Mouse (Mus musculus): ENCODE measurements around the gene Hcn2.

The Hcn2 gene

DNA sequence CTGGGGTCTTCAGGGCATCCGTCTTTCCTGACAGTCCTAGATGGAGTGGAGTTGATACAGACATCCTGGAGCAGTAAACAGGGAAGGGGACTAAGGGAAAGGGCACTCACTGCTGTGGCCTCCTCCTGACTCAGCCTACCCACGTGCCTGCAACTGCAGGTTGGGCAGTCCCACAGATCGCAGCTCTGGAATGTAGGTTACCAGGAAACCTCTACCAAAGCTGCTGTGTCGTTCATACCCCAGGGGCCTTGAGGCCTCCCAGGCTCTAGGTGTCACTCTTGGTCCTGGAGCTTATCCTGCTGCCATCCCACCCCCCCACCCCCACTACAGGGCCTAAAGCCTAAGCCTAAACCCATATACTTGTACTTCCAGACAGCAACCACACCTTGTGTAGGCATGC, 8.7 kb upstream of the Hcn2 start:
- in situ Hi-C loops (cut with MboI; ENCODE audit: low sequenced_read_pairs), result no loop called here

DNA sequence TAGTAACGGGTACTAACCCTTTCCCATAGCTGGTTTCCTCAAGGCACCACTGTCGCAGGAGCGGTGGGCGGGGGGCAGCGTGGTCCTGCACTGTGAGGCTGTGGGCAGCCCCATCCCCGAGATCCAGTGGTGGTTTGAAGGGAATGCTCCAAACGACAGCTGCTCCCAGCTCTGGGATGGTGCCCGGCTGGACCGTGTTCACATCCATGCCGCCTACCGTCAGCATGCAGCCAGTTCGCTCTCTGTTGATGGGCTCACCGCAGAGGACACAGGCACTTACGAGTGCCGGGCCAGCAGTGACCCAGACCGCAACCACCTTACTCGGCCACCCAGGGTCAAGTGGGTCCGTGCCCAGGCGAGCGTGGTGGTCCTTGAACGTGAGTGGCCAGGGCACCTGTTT, 7.8 kb upstream of the Hcn2 start:
- in situ Hi-C loops (cut with MboI; ENCODE audit: low sequenced_read_pairs), result no loop called here

DNA sequence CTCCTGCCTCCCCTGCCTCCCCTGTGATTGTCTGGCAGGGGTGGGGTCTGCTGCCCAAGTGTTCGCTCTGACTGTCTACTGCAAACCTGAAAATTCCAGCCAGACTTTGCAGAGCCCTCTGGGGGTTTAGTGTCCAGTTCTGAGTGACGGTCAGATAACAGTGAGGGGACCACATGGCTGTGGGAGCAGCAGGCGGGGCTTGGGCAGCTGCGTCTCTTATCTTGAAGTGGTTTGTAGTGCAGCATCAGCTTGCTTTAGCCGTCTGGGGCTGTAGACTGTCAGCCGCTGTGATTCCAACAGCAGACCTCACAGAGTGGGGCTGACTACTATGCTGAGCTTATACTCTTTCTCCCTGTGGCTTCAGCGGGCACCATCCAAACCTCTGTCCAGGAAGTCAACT, 7.1 kb upstream of the Hcn2 start:
- in situ Hi-C loops (cut with MboI; ENCODE audit: low sequenced_read_pairs), result no loop called here

DNA sequence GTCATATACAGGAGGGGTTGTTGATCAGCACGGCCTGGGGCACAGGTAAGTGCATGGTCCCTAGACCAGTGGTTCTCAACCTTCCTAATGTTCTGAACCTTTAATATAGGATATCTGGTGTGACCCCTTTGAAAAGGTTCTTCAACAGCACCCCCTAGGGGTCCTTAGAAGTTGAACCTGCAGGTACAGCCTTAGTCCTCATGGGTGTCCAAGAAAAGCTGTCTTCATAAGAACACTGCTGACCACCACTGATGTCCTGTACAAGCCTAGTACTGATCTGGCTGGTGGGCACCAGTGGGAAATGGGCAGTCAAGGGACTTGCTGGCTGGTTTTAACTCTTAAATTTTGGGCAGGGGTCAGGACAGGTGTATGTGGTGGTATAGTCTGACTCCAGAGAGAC, 4.4 kb upstream of the Hcn2 start:
- in situ Hi-C loops (cut with MboI; ENCODE audit: low sequenced_read_pairs), result no loop called here

DNA sequence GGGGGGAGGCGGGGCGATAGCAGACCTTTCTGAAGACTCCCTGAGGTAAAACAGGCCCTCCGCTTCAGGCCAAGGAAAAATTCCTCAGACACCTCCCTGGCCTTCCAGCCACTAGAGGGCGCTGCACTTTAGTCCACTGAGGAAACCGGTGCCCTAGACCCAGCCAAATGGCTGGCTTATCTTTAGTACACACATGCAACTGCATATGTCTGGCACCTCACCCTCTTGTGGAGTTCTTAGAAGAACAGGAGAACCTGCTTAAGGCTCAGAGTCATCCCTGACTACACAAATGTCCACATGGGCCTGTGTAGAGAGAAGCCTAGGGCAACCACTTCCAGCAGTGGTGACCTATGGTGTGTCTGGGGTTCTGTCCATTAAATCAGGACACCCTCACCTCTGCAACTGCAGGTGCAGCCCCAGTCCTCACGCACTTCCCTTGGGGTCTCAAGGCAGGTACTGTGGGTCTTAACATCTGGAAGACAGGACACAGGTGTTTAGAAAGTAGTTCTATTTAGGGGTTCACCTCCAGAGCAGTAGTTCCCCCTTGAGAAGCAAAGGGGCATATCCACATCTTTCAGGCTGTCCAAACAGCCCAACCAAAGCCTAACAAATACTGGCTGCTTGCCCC, 3.8 kb upstream of the Hcn2 start:
- in situ Hi-C loops (cut with MboI; ENCODE audit: low sequenced_read_pairs), result no loop called here

DNA sequence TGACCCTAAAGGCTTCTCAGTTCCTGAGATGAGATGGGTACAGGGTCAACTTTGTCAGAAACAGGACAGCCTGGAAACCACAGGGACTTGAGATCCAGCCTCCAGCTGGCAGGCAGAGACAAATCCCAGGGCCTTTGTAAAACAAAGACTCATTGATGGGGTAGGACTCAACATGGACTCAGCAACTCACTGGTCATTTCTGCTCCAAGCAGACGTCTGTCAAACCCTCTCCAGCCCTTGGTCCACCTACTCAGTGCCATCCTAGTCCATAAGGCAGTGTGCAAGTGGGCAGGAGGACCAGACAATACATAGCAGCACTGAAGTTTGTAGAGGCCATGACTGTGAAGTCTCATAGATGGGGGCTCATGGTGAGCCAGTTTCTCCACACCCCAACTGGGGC, 3.3 kb upstream of the Hcn2 start:
- in situ Hi-C loops (cut with MboI; ENCODE audit: low sequenced_read_pairs), result no loop called here

DNA sequence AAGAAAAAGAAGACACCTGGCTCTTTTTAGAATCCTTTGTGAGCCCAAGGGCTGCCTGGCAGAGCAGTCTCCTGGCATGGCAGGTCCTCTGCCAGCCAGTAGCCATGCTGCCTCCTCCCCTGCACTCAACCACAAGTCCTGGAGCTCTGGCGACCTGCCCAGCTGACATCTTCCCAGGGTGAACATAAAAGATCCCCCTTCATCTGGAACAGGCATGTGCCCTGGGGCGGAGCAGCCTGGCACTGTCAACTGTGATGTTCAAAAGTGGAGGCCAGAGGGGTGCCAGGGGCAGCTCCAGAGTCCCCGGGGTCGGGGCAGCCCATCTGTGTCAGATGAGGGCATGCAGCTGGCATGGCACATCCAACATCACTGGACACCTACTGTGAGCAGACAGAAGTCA, 1.4 kb upstream of the Hcn2 start:
- in situ Hi-C loops (cut with MboI; ENCODE audit: low sequenced_read_pairs), result no loop called here

DNA sequence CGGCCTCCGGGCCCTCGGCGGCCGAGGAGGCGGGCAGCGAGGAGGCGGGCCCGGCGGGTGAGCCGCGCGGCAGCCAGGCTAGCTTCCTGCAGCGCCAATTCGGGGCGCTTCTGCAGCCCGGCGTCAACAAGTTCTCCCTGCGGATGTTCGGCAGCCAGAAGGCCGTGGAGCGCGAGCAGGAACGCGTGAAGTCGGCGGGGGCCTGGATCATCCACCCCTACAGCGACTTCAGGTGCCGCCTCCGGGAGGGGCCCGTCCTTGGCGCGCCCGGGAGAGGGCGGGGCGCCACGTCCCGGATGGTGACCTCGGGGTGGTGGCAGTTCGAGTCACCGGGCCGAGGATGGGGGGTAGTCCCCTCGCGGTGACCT, 538 bp downstream of the Hcn2 start:
- in situ Hi-C loops (cut with MboI; ENCODE audit: low sequenced_read_pairs), result no loop called here

DNA sequence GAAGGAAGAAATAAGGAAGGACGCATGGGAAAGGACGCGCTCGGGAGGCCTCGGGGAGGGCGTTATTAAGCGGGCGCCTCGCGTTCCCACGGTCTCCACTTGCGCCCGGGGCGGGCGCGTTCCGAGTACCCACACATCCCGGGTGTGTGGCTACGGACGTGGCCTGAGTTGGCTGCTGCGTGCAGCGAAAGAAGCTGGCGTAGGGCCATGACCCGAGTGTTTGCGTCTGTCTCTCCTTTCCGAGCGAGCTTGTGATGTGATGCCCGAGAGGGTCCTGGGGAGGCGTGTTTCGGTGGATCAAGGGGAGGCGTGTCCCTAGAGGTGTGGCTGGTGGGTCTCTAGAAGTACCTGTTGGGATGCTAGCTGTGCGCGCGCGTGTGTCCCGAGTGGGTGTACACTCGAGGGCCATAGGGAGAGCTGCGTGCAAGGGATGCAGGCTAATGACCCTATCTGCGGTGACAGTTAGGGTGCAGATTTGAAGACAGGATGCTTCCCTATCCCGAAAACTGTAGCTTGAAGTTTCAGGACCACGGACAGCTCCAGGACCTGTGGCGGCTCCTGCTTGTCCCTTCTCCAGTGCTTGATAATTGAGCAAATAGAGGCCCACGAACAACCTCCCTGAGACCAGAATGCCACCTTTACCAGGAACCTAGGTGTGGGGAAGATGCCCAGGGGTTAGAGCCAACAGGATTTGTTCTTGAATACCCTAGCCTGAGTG, 1.4 kb downstream of the Hcn2 start:
- in situ Hi-C loops (cut with MboI; ENCODE audit: low sequenced_read_pairs), result no loop called here

DNA sequence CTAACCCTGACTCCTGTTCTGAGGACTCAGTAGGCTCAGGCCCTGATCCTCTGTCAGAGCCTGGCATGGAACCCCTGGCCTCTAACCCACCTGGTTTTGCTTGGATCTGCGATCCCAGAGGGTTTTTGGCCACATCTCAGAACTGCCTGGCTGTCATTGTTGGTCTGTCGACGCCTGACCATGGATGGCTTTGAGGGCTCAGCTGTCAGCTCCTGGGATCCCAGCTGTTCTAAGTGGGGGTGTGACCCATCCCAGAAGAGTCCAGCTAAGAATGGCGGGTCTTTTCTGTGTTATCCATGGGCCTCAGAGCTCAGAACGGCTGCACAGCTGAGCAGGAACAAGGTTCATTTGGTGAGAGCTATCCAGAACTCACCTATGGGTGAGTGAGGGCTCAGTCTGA, 4.7 kb downstream of the Hcn2 start:
- in situ Hi-C loops (cut with MboI; ENCODE audit: low sequenced_read_pairs), result no loop called here

DNA sequence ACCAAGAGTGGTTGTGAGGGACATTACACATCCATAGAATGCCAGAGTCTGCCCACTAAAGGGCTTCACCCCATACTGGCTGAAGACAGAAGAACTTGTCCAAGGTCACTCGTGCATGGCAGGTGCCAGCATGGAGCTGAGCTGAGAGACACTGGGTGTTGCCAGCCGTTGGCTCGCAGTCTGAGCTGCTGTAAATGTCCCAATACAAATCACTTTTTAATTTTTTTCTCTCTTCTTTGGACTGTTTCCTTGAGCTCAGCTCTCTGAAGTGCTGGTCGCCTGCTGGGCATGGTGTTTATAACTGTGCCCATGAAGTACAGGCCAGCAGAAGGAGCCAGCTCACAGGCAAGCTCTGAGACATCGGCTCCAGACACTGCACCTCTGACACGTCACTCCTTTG, 6.6 kb downstream of the Hcn2 start:
- in situ Hi-C loops (cut with MboI; ENCODE audit: low sequenced_read_pairs), result no loop called here

DNA sequence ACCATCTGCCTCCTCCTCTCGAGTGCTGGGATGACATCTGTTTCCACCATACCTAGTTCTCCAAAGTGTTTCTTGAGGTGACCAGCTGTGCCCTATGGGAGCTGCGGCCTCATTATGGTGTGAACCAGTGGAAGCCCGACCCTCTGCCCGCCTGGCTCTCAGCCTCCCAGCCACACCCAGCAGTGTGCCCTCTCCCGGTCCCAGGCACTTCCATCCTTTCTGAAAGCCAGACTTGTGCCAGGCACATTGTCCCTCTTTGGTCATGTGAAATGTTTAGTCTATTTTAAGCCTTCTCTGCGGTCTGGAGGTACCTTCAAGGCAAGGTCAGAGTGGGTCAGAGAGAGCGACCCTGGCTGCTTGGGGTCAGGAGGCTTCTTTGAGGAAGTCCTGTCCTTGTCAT, 7.3 kb downstream of the Hcn2 start:
- in situ Hi-C loops (cut with MboI; ENCODE audit: low sequenced_read_pairs), result no loop called here

DNA sequence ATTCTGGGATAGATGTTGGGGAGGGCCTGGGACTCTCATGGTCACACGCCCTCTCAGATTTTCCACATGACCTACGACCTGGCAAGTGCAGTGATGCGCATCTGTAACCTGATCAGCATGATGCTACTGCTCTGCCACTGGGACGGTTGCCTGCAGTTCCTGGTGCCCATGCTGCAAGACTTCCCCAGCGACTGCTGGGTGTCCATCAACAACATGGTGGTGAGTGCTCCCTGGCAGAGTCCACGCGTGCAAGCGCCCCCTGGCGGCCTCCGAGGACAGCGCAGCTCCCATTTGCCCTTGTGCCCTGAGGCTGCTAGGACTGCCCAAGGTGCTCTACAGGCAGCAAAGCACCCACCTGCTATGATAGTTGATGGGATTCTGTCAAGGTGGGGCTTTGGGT, 9.7 kb downstream of the Hcn2 start:
- in situ Hi-C loops (cut with MboI; ENCODE audit: low sequenced_read_pairs), result no loop called here

DNA sequence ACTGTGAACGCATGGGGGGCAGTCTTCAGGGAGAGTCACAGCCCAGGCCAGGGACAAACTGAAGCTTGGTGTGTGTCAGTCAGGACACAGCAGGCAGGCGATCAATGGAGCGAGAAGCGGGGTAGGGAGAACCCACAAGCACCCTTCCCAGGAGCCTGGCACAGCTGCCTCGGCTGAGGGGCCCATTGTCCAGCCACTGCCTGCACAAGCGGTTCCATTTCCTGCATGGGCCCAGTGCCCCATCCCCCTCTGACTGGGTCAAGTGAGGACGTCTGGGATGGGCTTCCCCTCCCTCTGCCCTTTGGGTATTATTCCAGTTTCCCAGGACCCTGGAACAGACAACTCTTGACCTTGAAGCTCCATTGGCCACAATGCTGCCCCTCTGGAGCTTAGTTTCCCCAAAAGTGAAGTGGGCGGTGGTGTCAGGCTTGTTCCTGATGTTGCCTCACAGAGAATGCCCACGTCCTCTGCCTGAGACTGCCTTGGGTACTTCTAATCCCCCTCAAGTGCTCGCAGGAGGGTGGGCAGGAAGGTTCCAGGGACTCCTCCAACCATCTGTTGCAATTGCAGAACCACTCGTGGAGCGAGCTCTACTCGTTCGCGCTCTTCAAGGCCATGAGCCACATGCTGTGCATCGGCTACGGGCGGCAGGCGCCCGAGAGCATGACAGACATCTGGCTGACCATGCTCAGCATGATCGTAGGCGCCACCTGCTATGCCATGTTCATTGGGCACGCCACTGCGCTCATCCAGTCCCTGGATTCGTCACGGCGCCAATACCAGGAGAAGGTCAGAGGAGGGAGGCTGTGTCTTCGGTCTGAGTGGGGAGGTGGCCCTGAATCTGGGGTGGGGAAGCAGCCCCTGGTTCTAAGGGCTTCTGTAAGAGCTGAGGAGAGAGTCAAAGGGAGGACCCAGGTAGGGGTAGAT, 12.2 kb downstream of the Hcn2 start:
- in situ Hi-C loops (cut with MboI; ENCODE audit: low sequenced_read_pairs), result no loop called here

DNA sequence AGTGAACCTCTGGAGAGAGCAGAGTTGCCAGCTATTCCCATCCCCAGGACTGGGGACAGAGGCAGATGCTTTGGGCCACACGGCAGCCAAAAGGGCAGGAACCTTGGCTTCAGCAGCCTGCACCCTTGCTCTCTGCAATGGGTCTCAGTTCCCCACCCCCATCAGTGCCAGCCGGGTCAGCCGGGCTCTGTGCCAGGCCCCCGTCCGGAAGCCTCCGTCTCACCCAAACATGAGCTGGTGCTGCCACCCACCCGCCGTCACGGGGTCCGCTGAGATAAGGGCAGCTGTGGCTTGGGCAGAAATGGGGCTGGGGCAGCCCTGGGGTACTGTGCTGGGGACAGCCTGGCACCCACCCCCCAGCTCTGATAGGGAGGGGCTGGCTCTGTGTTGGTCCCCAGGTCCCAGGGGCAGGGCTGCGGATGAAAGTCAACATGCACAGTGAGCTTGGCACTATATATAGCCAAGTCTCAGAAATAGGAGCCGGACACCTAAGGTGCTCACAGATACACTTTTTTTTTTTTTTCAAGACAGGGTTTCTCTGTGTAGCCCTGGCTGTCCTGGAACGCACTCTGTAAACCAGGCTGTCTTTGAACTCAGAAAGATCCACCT, 13.0 kb downstream of the Hcn2 start:
- in situ Hi-C loops (cut with MboI; ENCODE audit: low sequenced_read_pairs), result no loop called here

DNA sequence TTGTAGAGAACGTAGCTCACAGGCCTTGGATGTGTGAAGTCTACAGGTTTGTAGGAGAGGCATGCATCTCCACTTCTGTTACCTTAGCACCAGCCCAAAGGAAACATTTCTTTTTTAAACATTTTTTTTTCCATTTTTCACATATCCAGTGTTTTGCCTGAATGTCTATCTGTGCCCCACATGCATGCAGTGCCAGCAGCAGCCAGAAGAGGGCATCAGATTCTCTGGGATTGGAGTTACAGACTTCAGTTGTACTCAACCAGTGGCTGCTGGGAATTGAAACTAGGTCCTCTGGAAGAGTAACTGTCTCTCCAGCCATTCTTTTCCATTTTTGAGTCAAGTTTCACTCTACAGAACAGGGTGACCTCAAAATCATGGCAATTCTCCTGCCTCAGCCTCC, 16.1 kb downstream of the Hcn2 start:
- in situ Hi-C loops (cut with MboI; ENCODE audit: low sequenced_read_pairs), result no loop called here

DNA sequence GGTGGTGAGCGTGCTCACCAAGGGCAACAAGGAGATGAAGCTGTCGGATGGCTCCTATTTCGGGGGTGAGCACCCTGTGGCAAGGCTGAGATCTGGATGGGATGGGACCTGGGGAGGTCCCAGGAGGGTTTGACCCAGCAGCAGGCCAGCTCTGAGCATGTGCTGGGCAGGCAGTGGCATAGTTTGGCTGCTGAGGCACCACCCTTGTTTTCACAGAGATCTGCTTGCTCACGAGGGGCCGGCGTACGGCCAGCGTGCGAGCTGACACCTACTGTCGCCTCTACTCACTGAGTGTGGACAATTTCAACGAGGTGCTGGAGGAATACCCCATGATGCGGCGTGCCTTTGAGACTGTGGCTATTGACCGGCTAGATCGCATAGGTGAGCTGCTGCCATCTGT, 17.4 kb downstream of the Hcn2 start:
- in situ Hi-C loops (cut with MboI; ENCODE audit: low sequenced_read_pairs), result no loop called here

DNA sequence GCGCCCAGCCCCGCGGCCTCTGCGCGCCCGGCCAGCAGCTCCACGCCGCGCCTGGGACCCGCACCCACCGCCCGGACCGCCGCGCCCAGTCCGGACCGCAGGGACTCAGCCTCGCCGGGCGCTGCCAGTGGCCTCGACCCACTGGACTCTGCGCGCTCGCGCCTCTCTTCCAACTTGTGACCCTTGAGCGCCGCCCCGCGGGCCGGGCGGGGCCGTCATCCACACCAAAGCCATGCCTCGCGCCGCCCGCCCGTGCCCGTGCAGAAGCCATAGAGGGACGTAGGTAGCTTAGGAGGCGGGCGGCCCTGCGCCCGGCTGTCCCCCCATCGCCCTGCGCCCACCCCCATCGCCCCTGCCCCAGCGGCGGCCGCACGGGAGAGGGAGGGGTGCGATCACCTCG, 18.9 kb downstream of the Hcn2 start:
- in situ Hi-C loops (cut with MboI; ENCODE audit: low sequenced_read_pairs), result no loop called here

DNA sequence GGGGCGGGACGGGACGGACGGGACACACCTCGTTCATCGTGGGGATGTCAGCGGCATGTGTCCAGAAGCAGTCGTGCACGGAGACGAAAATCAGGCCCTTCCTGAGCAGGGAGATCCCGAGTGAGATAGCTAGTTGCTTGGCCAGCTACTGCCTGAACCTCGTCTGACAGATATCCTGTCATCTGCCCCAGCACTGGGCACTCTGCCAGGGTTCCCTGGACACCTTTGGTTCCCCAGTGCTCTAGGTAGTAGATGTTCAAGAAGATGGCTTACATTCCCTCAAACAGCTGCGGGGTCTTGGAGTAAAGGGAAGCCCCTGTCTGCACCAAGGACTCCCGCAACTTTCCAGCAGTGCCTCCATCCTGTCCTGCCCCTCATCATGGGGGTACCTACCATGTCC, 20.3 kb downstream of the Hcn2 start:
- in situ Hi-C loops (cut with MboI; ENCODE audit: low sequenced_read_pairs), result no loop called here

DNA sequence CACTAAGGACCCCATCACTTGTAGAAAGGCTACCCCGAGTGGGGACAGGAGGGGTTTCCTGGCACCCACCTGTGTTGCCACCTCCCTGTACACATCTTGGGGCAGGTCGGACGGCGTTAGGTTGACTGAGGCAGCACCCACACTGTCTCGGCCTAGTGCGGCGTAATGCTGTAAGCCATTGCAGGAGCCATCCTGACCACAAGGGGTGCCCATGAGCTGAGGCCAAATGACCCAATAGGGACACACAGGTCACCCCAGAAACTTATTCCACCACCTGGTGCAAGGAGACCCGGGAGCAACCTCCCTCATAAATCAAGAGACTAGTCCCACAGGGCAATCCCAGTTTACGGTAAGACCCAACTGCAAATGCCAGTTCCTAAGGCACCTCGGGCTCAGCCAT, 21.8 kb downstream of the Hcn2 start:
- in situ Hi-C loops (cut with MboI; ENCODE audit: low sequenced_read_pairs), result no loop called here

DNA sequence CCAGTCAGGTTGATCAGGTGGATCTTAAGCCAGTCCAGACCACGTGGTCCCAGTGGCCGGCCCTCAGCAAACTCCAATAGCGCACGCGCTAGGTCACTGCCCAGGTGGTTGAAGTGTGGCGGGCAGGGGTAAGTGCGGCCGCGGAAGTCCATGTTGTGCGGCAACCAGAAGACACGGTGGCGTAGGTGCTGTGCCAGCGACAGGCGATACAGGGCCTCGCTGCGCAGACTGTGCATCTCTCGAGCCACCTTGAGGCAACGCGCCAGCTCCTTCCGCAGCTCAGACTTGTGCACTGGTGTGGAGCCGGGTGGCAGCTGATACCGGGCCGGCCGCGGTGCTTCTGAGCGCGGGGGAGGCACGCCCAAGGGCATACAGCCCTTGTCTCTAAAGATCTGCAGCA, 22.8 kb downstream of the Hcn2 start:
- in situ Hi-C loops (cut with MboI; ENCODE audit: low sequenced_read_pairs), result no loop called here

DNA sequence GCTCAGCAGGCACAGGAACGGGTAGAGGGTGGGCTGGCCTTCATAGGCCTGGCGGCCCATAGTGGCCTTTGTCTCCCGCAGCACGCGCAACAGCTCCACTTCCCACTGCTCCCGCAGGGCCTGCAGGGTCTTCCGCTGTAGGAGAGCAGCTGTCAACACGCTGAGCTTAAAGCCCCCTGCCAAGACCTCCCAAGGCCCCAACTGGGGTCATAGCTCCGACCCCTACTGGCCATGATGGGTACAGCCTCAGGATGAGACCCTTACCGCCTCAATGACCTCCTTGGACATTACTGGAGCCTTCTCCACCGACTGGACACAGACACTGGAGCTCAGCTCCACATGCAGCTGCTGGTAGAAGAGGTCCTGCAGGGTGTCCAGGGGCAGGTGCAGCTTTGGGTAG, 24.4 kb downstream of the Hcn2 start:
- in situ Hi-C loops (cut with MboI; ENCODE audit: low sequenced_read_pairs), result no loop called here
